Mouse (Mus musculus): ENCODE results near the gene Egf.

GRCm38 (mm10) chr3:129650293-129650612, 104.9 kb downstream of the Egf start:
- TF ChIP-seq GATA1 (IDR thresholded peaks at IDR 0.05; ENCODE audit: borderline replicate concordance, low read length) (no peak), FLI1 (IDR thresholded peaks at IDR 0.05; ENCODE audit: low read length) (no peak)

All from megakaryocyte, embryonic 14.5 days (primary cell).